Mouse (Mus musculus): Measurements from ENCODE around the gene 2410131K14Rik. TPM values are rescaled to one million over a fixed set of nuclear protein-coding genes. Genes with fewer than 3 reads are reported as not detected.

Gene 2410131K14Rik
- polyA plus RNA-seq, 1 experiment from 2014 or later, result 11.1 TPM

- H3K9me3 ChIP-seq (ENCODE audit: control insufficient read depth, low read length), result no peaks in the 10 kb centered on the region
- peak overlapping the region; percentile 32 for H3K4me2 ChIP-seq
- no peaks in the 10 kb centered on the region for H3K36me3 ChIP-seq (ENCODE audit: control insufficient read depth, insufficient read depth, low read length)
- no peak overlapping the region for H3K4me3 ChIP-seq (ENCODE audit: low read depth, low read length)
- DNase-seq (ENCODE audit: low spot score, missing footprints), result peak; percentile 99
- peaks cover 3% of the 10 kb centered on the region; the same call in 1 of the 2 replicates for H3K4me1 ChIP-seq (ENCODE audit: control insufficient read depth, insufficient read depth, low read length)
- ATAC-seq (ENCODE audit: low FRiP score), result peak; percentile 81
- H3K27ac ChIP-seq (ENCODE audit: low read depth, low read length), result no peak overlapping the region
- no peak overlapping the region for H3K9ac ChIP-seq (ENCODE audit: low read length)
- peaks cover 2% of the 10 kb centered on the region for H3K27me3 ChIP-seq (ENCODE audit: control insufficient read depth, insufficient read depth, low read length)
- 2% methylated on average over 13 of the region's 13 CpGs for WGBS
Observed at GRCm38 (mm10) chr5:118268987-118269386, 24.0 kb downstream of the 2410131K14Rik start.

- Histone ChIP-seq H3K9ac (ENCODE audit: low read length) (no peak overlapping the region), H3K27me3 (ENCODE audit: control insufficient read depth, insufficient read depth, low read length) (peaks cover 2% of the 10 kb centered on the region), H3K27ac (ENCODE audit: low read depth, low read length) (no peak overlapping the region), H3K4me2 (no peak overlapping the region), H3K4me3 (ENCODE audit: low read depth, low read length) (no peak overlapping the region), H3K9me3 (ENCODE audit: control insufficient read depth, low read length) (no peaks in the 10 kb centered on the region), H3K36me3 (ENCODE audit: control insufficient read depth, insufficient read depth, low read length) (no peaks in the 10 kb centered on the region), H3K4me1 (ENCODE audit: control insufficient read depth, insufficient read depth, low read length) (peaks cover 15% of the 10 kb centered on the region)
- ATAC-seq (ENCODE audit: low FRiP score) (no peak), DNase-seq (ENCODE audit: low spot score, missing footprints) (no peak)
- 80% methylated on average over 10 of the region's 10 CpGs for WGBS
Observed at GRCm38 (mm10) chr5:118271449-118272110, 26.6 kb downstream of the 2410131K14Rik start.

GRCm38 (mm10) chr5:118273446-118273845, 28.4 kb downstream of the 2410131K14Rik start:
- Histone ChIP-seq H3K27me3 (ENCODE audit: control insufficient read depth, insufficient read depth, low read length) (peaks cover 2% of the 10 kb centered on the region), H3K9ac (ENCODE audit: low read length) (no peak overlapping the region), H3K4me3 (ENCODE audit: low read depth, low read length) (no peak overlapping the region), H3K9me3 (ENCODE audit: control insufficient read depth, low read length) (no peaks in the 10 kb centered on the region), H3K4me1 (ENCODE audit: control insufficient read depth, insufficient read depth, low read length) (peaks cover 15% of the 10 kb centered on the region), H3K4me2 (no peak overlapping the region), H3K27ac (ENCODE audit: low read depth, low read length) (no peak overlapping the region), H3K36me3 (ENCODE audit: control insufficient read depth, insufficient read depth, low read length) (no peaks in the 10 kb centered on the region)
- DNase-seq (ENCODE audit: low spot score, missing footprints), result no peak
- 78% methylated on average over 7 of the region's 7 CpGs for WGBS
- ATAC-seq (ENCODE audit: low FRiP score), result no peak

DNA sequence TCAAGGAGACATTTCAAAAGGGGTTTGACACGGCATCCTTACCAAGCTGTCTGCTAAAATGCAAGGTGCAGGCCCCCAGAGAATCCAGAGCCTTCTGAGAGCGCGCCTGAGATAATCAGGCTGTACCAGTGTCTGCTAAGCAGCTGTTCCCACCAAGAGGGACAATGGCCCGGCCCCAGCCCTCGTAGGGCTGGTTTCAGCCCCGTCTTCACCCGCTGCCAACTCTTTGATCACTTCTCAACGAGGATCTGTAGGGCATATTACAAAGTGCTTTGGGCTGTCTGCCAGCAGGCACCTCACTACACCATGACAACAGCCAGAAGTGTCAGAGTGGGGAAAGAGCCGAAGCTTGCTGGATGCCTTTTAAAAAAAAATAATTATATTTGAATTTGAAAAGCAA, 29.5 kb downstream of the 2410131K14Rik start:
- ATAC-seq (ENCODE audit: low FRiP score), result no peak

GRCm38 (mm10) chr5:118276281-118276680, 31.3 kb downstream of the 2410131K14Rik start:
- DNase-seq (ENCODE audit: low spot score, missing footprints) (no peak), ATAC-seq (ENCODE audit: low FRiP score) (no peak)
- no peaks in the 10 kb centered on the region; the same call in 1 of the 2 replicates for H3K27me3 ChIP-seq (ENCODE audit: control insufficient read depth, insufficient read depth, low read length)
- no peaks in the 10 kb centered on the region for H3K9me3 ChIP-seq (ENCODE audit: control insufficient read depth, low read length)
- H3K4me1 ChIP-seq (ENCODE audit: control insufficient read depth, insufficient read depth, low read length), result peaks cover 13% of the 10 kb centered on the region
- 63% methylated on average over 7 of the region's 7 CpGs for WGBS
- no peak overlapping the region for H3K4me3 ChIP-seq (ENCODE audit: low read depth, low read length)
- no peak overlapping the region for H3K27ac ChIP-seq (ENCODE audit: low read depth, low read length)
- H3K36me3 ChIP-seq (ENCODE audit: control insufficient read depth, insufficient read depth, low read length), result no peaks in the 10 kb centered on the region
- H3K4me2 ChIP-seq, result no peak overlapping the region
- no peak overlapping the region for H3K9ac ChIP-seq (ENCODE audit: low read length)

More for the DNA sequence above, 29.5 kb downstream of the 2410131K14Rik start:
- Histone ChIP-seq H3K9ac (ENCODE audit: low read length) (no peak overlapping the region), H3K9me3 (ENCODE audit: control insufficient read depth, low read length) (no peaks in the 10 kb centered on the region), H3K36me3 (ENCODE audit: control insufficient read depth, insufficient read depth, low read length) (no peaks in the 10 kb centered on the region), H3K27me3 (ENCODE audit: control insufficient read depth, insufficient read depth, low read length) (peaks cover 2% of the 10 kb centered on the region), H3K27ac (ENCODE audit: low read depth, low read length) (no peak overlapping the region), H3K4me3 (ENCODE audit: low read depth, low read length) (no peak overlapping the region), H3K4me2 (no peak overlapping the region), H3K4me1 (ENCODE audit: control insufficient read depth, insufficient read depth, low read length) (peaks cover 13% of the 10 kb centered on the region)
- 25% methylated on average over 9 of the region's 9 CpGs for WGBS
- DNase-seq (ENCODE audit: low spot score, missing footprints), result no peak

GRCm38 (mm10) chr5:118276711-118277110, 31.7 kb downstream of the 2410131K14Rik start:
- Histone ChIP-seq H3K4me2 (no peak overlapping the region), H3K9ac (ENCODE audit: low read length) (no peak overlapping the region), H3K27ac (ENCODE audit: low read depth, low read length) (no peak overlapping the region), H3K4me3 (ENCODE audit: low read depth, low read length) (no peak overlapping the region), H3K4me1 (ENCODE audit: control insufficient read depth, insufficient read depth, low read length) (peaks cover 13% of the 10 kb centered on the region), H3K36me3 (ENCODE audit: control insufficient read depth, insufficient read depth, low read length) (no peaks in the 10 kb centered on the region), H3K27me3 (ENCODE audit: control insufficient read depth, insufficient read depth, low read length) (no peaks in the 10 kb centered on the region; the same call in 1 of the 2 replicates), H3K9me3 (ENCODE audit: control insufficient read depth, low read length) (no peaks in the 10 kb centered on the region)
- ATAC-seq (ENCODE audit: low FRiP score) (no peak), DNase-seq (ENCODE audit: low spot score, missing footprints) (no peak)
- 37% methylated on average over 8 of the region's 8 CpGs for WGBS

DNA sequence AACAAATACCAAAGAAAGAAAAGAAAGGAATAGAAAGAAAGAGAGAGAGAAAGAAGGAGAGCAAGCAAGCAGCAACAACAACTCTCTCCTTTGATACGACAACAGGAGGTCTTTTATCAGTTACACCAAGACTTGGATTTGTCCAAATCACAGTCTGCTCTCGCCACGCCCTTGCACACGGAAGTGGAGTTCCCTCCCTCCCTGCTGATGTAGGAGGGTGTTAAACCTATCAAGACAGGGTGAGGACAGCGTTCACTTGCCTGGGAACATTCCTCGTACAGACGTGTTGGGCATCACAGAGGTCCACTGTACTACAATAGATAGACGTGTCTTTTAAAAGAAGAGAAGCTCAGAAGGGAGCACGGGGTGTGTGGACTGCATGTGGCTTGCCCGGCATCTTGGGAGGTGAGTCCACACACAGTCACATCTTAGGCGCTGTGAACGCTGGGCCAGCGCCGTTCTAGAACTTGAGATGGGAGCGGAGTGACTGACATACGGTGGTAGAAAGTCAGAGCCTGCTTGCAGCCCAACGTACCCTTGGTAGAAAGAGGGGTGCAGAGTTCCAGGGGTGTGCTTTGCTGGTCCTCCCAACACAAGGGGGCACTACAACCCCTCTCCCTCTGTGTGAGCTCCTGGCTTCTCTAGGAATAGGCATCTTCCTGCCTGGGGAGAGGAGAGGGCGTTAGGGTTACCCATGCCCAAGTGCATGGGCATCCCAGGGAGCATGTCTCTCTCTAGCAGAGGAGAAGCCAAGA, 32.9 kb downstream of the 2410131K14Rik start:
- no peak overlapping the region for H3K4me3 ChIP-seq (ENCODE audit: low read depth, low read length)
- H3K4me1 ChIP-seq (ENCODE audit: control insufficient read depth, insufficient read depth, low read length), result peaks cover 13% of the 10 kb centered on the region
- no peaks in the 10 kb centered on the region for H3K36me3 ChIP-seq (ENCODE audit: control insufficient read depth, insufficient read depth, low read length)
- H3K4me2 ChIP-seq, result no peak overlapping the region
- ATAC-seq (ENCODE audit: low FRiP score) (no peak), DNase-seq (ENCODE audit: low spot score, missing footprints) (no peak)
- 90% methylated on average over 18 of the region's 18 CpGs for WGBS
- no peaks in the 10 kb centered on the region for H3K27me3 ChIP-seq (ENCODE audit: control insufficient read depth, insufficient read depth, low read length)
- no peak overlapping the region for H3K9ac ChIP-seq (ENCODE audit: low read length)
- no peaks in the 10 kb centered on the region for H3K9me3 ChIP-seq (ENCODE audit: control insufficient read depth, low read length)
- no peak overlapping the region for H3K27ac ChIP-seq (ENCODE audit: low read depth, low read length)

DNA sequence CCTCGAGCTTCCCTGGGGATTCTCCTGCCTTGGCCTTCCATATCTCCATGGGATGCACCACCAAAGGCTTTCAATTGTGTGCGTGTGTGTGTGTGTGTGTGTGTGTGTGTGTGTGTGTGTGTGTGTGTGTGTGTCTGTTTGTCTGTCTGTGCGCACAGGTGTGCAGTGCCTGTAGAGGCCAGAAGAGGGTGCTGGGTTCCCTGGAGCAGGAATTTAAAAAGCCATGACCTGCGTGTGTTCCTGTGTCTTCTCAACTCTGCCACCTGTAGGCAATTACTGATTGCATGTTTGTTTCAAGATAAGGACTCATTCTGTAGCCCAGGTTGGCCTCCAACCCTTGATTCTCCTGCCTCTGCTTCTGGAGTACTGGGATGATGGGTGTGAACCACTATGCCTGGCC, 46.4 kb downstream of the 2410131K14Rik start:
- WGBS, result 94% methylated on average over 4 of the region's 4 CpGs
- H3K9ac ChIP-seq (ENCODE audit: low read length), result no peak overlapping the region
- DNase-seq (ENCODE audit: low spot score, missing footprints), result no peak
- H3K9me3 ChIP-seq (ENCODE audit: control insufficient read depth, low read length), result no peaks in the 10 kb centered on the region
- no peaks in the 10 kb centered on the region for H3K36me3 ChIP-seq (ENCODE audit: control insufficient read depth, insufficient read depth, low read length)
- H3K4me2 ChIP-seq, result no peak overlapping the region
- H3K4me3 ChIP-seq (ENCODE audit: low read depth, low read length), result no peak overlapping the region
- no peak overlapping the region for H3K27ac ChIP-seq (ENCODE audit: low read depth, low read length)
- no peaks in the 10 kb centered on the region for H3K4me1 ChIP-seq (ENCODE audit: control insufficient read depth, insufficient read depth, low read length)
- no peaks in the 10 kb centered on the region for H3K27me3 ChIP-seq (ENCODE audit: control insufficient read depth, insufficient read depth, low read length)
- ATAC-seq (ENCODE audit: low FRiP score), result no peak

DNA sequence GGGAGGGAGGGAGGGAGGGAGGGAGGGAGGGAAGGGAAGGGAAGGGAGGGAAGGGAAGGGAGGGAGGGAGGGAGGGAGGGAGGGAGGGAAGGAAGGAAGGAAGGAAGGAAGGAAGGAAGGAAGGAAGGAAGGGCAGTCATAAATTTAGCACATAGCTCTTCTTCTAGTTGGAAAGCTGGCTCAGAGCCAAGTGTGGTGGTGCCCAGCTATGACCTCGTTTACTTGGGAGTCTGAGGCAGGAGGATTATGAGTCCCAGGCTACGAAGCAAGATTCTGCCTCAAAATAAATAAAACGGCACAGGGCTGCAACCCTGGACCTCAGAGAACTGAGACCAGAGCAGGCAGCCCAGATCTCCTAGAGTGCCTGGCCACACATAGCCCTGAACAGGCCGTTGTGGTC, 47.4 kb downstream of the 2410131K14Rik start:
- Histone ChIP-seq H3K27ac (ENCODE audit: low read depth, low read length) (no peak overlapping the region), H3K4me1 (ENCODE audit: control insufficient read depth, insufficient read depth, low read length) (no peaks in the 10 kb centered on the region; the same call in 1 of the 2 replicates), H3K9me3 (ENCODE audit: control insufficient read depth, low read length) (no peaks in the 10 kb centered on the region), H3K27me3 (ENCODE audit: control insufficient read depth, insufficient read depth, low read length) (no peaks in the 10 kb centered on the region), H3K36me3 (ENCODE audit: control insufficient read depth, insufficient read depth, low read length) (no peaks in the 10 kb centered on the region), H3K4me3 (ENCODE audit: low read depth, low read length) (no peak overlapping the region), H3K4me2 (no peak overlapping the region), H3K9ac (ENCODE audit: low read length) (no peak overlapping the region)
- ATAC-seq (ENCODE audit: low FRiP score) (no peak), DNase-seq (ENCODE audit: low spot score, missing footprints) (no peak)
- WGBS, result 78% methylated on average over 4 of the region's 4 CpGs
